Mouse (Mus musculus): Measurements from ENCODE around the gene Ikzf3. TPM values are rescaled to one million over a fixed set of nuclear protein-coding genes. Genes with fewer than 3 reads are reported as not detected.

The Ikzf3 gene
- polyA plus RNA-seq, 1 experiment, result 0.07 TPM

DNA sequence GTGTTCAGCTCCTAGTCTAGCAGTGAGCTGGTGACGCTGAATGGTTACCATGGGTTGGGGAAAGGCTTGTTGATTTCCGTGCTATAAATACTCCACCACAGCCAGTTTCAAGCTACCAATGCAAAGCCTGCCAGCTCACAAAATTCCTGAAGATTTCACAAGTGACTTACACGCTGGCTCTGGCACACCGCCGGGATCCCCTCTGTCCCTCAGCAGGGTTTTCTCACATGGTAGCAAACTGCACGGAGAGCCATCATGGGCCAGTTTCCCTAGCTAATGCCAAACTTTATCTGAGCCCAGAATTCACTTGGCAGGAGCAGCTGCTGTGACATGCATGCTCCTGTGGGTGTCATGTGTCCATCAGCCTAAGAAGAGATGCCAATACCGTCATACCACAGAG is 36.4 kb downstream of the Ikzf3 start:
- peak; percentile 57 for DNase-seq (ENCODE audit: low read depth)

DNA sequence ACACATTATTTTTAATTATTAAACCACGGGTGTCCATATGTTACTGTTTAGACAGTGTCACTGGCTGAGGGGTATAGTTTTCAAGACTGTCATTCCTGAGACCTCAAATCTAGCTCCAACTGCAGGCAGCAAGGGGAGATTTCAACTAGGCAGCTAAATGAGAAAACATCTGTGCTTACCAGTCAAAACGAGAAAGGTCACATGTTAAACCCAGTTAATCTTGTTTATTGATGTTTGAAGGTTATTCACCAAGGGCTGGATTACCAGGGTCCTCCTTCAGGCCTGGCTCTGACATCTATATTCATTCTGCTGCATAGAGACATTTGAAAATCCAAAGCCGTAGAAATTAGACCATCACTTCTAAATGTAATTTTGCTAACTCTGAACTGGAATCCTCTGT is 40.9 kb downstream of the Ikzf3 start:
- no peak for DNase-seq (ENCODE audit: low read depth)
- TF ChIP-seq CTCF (IDR thresholded peaks at IDR 0.05; ENCODE audit: borderline replicate concordance, extremely low read depth, insufficient read depth, insufficient read length) (no peak), POLR2A (IDR thresholded peaks at IDR 0.05; ENCODE audit: borderline replicate concordance, extremely low read depth, insufficient read depth, insufficient read length, poor library complexity, severe bottlenecking) (no peak)

More for the DNA sequence above, 36.4 kb downstream of the Ikzf3 start:
- TF ChIP-seq POLR2A (IDR thresholded peaks at IDR 0.05; ENCODE audit: borderline replicate concordance, extremely low read depth, insufficient read depth, insufficient read length, poor library complexity, severe bottlenecking) (no peak), CTCF (IDR thresholded peaks at IDR 0.05; ENCODE audit: borderline replicate concordance, extremely low read depth, insufficient read depth, insufficient read length) (no peak)

- peak; percentile 70 for DNase-seq (ENCODE audit: low read depth)
- TF ChIP-seq POLR2A (IDR thresholded peaks at IDR 0.05; ENCODE audit: borderline replicate concordance, extremely low read depth, insufficient read depth, insufficient read length, poor library complexity, severe bottlenecking) (no peak), CTCF (IDR thresholded peaks at IDR 0.05; ENCODE audit: borderline replicate concordance, extremely low read depth, insufficient read depth, insufficient read length) (no peak)
These were observed 48.2 kb downstream of the Ikzf3 start for GRCm38 (mm10) chr11:98497388-98498288.

DNA sequence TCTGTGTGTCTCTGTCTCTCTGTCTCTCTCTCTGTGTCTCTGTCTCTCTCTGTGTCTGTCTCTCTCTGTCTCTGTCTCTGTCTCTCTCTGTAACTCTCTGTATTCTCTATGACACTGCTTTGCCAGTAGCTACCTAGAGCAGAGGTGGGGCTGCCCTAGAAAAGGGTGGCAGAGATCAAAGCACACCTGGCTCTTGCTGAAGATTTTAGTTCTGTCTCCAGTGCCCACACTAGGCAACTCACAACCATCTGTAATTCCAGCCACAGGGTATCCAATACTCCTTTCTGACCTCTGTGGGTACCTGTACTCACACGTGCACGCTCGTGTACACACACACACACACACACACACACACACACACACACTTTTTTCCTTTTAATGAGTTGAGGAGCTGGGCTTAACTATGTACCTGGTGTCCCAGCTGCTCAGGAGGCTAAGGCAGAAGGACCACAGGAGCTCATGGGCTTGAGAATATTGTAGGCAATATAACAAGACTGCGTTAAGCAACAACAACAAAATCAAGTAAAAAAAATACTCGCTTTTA is 50.6 kb downstream of the Ikzf3 start:
- DNase-seq (ENCODE audit: low read depth), result no peak
- TF ChIP-seq POLR2A (IDR thresholded peaks at IDR 0.05; ENCODE audit: borderline replicate concordance, extremely low read depth, insufficient read depth, insufficient read length, poor library complexity, severe bottlenecking) (no peak), CTCF (IDR thresholded peaks at IDR 0.05; ENCODE audit: borderline replicate concordance, extremely low read depth, insufficient read depth, insufficient read length) (no peak)

GRCm38 (mm10) chr11:98493394-98493793 is 52.4 kb downstream of the Ikzf3 start:
- no peak for DNase-seq (ENCODE audit: low read depth)

GRCm38 (mm10) chr11:98492959-98493358 is 52.9 kb downstream of the Ikzf3 start:
- no peak for TF ChIP-seq POLR2A (IDR thresholded peaks at IDR 0.05; ENCODE audit: borderline replicate concordance, extremely low read depth, insufficient read depth, insufficient read length, poor library complexity, severe bottlenecking)
- no peak for DNase-seq (ENCODE audit: low read depth)

More at GRCm38 (mm10) chr11:98493394-98493793, 52.4 kb downstream of the Ikzf3 start:
- TF ChIP-seq POLR2A (IDR thresholded peaks at IDR 0.05; ENCODE audit: borderline replicate concordance, extremely low read depth, insufficient read depth, insufficient read length, poor library complexity, severe bottlenecking) (no peak), CTCF (IDR thresholded peaks at IDR 0.05; ENCODE audit: borderline replicate concordance, extremely low read depth, insufficient read depth, insufficient read length) (no peak)

DNA sequence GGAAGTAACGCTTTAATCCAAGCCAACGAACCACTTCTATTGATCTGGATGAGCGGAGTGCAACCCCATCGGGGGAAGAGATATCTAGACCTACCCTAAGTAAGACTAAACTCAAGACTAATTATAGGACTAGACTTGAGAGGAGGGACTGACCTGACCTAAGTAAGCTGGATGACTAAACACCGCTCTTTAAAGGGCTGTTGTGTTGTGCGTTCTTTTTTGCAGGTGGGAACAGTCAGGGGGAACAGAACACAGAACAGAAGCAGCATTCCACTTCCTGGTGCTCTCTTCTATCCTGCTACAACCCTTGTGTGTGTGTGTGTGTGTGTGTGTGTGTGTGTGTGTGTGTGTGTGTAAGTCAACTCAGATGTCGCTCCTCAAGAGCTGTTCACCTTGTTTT is 54.3 kb downstream of the Ikzf3 start:
- no peak for DNase-seq (ENCODE audit: low read depth)
- TF ChIP-seq CTCF (IDR thresholded peaks at IDR 0.05; ENCODE audit: borderline replicate concordance, extremely low read depth, insufficient read depth, insufficient read length) (no peak), POLR2A (IDR thresholded peaks at IDR 0.05; ENCODE audit: borderline replicate concordance, extremely low read depth, insufficient read depth, insufficient read length, poor library complexity, severe bottlenecking) (no peak)

DNA sequence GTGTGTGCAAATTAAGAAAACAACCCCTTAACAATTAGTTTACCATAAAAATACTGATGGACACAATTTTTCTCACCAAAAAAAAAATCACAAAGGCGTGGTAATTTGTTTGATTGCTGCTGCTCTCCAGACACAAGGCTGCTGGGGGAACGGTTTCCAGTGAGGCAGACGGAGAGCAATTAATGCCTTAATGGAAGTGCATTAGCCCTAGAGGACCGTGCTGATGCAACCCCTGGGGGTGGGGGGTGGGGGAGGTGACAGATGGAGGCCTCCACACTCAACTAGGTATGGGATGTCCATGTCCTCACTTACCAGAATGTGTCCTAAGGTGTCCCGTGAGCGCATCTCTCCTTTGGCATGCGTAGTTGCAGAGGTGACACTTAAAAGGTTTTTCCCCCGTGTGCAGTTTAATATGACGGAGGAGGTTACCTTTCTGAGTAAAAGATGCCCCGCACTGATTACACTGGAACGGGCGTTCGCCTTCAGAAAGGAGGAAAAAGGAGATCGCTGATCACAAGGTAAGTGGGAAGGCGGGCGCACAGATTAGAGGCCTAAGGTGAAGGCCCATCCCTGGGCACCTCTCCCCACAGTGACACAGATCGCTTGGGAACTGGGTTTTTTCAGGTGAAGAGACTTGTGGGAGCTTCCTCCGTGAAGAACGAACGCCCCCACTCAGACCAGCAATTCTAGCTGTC is 57.1 kb downstream of the Ikzf3 start:
- TF ChIP-seq POLR2A (IDR thresholded peaks at IDR 0.05; ENCODE audit: borderline replicate concordance, extremely low read depth, insufficient read depth, insufficient read length, poor library complexity, severe bottlenecking), result no peak
- DNase-seq (ENCODE audit: low read depth), result peak; percentile 64

DNA sequence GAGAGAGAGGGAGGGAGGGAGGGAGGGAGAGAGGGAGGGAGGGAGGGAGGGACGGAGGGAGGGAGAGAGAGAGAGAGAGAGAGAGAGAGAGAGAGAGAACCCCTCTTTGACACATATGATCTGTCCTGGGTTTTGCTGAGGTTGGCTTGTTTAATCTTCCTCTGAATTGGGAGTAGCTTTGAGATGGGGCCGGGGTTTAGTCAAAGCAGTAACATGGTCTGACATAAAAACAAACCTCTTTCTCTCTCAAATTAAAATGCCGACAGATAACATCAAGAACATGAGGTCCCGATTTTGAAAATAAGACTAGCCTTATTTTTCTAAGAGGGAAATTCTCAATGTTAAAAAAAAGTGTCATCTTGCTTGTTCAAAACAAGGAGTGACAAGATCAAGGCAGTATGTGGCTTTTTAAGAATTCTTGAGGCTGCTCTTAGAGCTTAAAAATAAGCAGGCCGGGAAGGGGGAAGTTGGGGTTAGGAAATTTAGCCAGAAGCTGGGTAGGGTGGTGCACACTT is 58.2 kb downstream of the Ikzf3 start:
- TF ChIP-seq CTCF (IDR thresholded peaks at IDR 0.05; ENCODE audit: borderline replicate concordance, extremely low read depth, insufficient read depth, insufficient read length), result no peak
- no peak for TF ChIP-seq POLR2A (IDR thresholded peaks at IDR 0.05; ENCODE audit: borderline replicate concordance, extremely low read depth, insufficient read depth, insufficient read length, poor library complexity, severe bottlenecking)
- no peak for DNase-seq (ENCODE audit: low read depth)

DNA sequence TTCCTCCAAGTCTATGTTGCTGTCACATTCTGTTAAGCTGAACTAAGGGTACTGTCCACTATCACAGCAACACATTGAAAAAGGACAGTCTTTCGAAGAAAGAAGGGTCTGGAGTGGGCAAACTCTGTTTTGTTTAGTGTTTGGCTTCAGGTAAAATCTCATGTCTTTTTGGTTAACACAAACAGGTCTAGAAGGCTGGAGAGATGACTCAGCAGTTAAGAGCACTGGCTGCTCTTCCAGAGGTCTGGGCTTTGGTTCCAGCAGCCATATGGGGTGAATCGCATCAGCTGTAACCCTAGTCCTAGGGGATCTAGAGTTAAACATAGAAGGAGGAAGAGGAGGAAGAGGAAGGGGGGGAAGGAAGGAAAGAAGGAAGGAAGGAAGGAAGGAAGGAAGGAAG is 60.1 kb downstream of the Ikzf3 start:
- DNase-seq (ENCODE audit: low read depth), result no peak
- TF ChIP-seq CTCF (IDR thresholded peaks at IDR 0.05; ENCODE audit: borderline replicate concordance, extremely low read depth, insufficient read depth, insufficient read length) (no peak), POLR2A (IDR thresholded peaks at IDR 0.05; ENCODE audit: borderline replicate concordance, extremely low read depth, insufficient read depth, insufficient read length, poor library complexity, severe bottlenecking) (no peak)

GRCm38 (mm10) chr11:98482067-98482466 is 63.8 kb downstream of the Ikzf3 start:
- no peak for TF ChIP-seq CTCF (IDR thresholded peaks at IDR 0.05; ENCODE audit: borderline replicate concordance, extremely low read depth, insufficient read depth, insufficient read length)
- TF ChIP-seq POLR2A (IDR thresholded peaks at IDR 0.05; ENCODE audit: borderline replicate concordance, extremely low read depth, insufficient read depth, insufficient read length, poor library complexity, severe bottlenecking), result no peak

More at GRCm38 (mm10) chr11:98482067-98482466, 63.8 kb downstream of the Ikzf3 start:
- no peak for DNase-seq (ENCODE audit: low read depth)

Data from brain, embryonic 14.5 days (tissue).